21 mouse cellular contexts compared by ENCODE assay signal in genomic region chr11:34494682-34495081, GRCm38 (mm10).
DNase-seq lines count a peak whose midpoint lies in the region; ATAC-seq lines count a peak whose summit lies in the region.
"Had no signal": no experiment of that assay in that cellular context is flagged by ENCODE, and none has a peak within 500 bp of the region (broad histone marks: within the 10 kb centered on the region; RNA-seq: fewer than 3 reads in every experiment).

No protein-coding gene starts in this region.

- 56% methylated on average over 4 of the region's 4 CpGs for WGBS in neural tube, embryonic 11.5 days
- WGBS in neural tube, embryonic 15.5 days, result 35% methylated on average over 4 of the region's 4 CpGs

- no peaks in the 10 kb centered on the region for H3K4me1 ChIP-seq in neural tube, embryonic 11.5 days (ENCODE audit: control insufficient read depth, insufficient read depth, low read length)
- H3K4me1 ChIP-seq in neural tube, embryonic 15.5 days, result no peaks in the 10 kb centered on the region
- H3K4me1 ChIP-seq: embryonic facial prominence, embryonic 10.5 days; heart, embryonic 13.5 days; hindbrain, embryonic 15.5 days had no signal

- DNase-seq in embryo, embryonic 10.5 days (ENCODE audit: low spot score), result peak; percentile 20
- no peak for DNase-seq in embryo, embryonic 9.5 days (ENCODE audit: extremely low spot score)
- DNase-seq in neural tube, embryonic 11.5 days (ENCODE audit: low spot score), result peak; percentile 52
- peak; percentile 98 for DNase-seq in R1 (ENCODE audit: low read depth, low spot score)
- no peak for DNase-seq in left cerebral cortex, postnatal 14 days (ENCODE audit: low spot score in 2 of 2)
- DNase-seq in urinary bladder, postnatal 36 days (ENCODE audit: low spot score in 2 of 2), result no peak
- DNase-seq: adrenal gland, adult 2 months; adrenal gland, postnatal 25 days; B cell, adult 2 months; cerebellum, adult 18-20 months; cerebellum, adult 9-11 months; gastrocnemius, adult 2 months; gastrocnemius, postnatal 25 days had no signal

- H3K4me2 ChIP-seq in neural tube, embryonic 11.5 days (ENCODE audit: low read depth), result no peak overlapping the region
- no peak overlapping the region for H3K4me2 ChIP-seq in neural tube, embryonic 15.5 days
- H3K4me2 ChIP-seq: forebrain, embryonic 13.5 days; heart, embryonic 13.5 days; hindbrain, embryonic 15.5 days had no signal

- intact Hi-C loops in left cerebral cortex, postnatal 14 days (cut with DNase I), result no loop called here

- no peaks in the 10 kb centered on the region for H3K27me3 ChIP-seq in neural tube, embryonic 11.5 days (ENCODE audit: control insufficient read depth, insufficient read depth, low read length)
- no peaks in the 10 kb centered on the region for H3K27me3 ChIP-seq in neural tube, embryonic 15.5 days (replicated peaks)
- H3K27me3 ChIP-seq: forebrain, embryonic 13.5 days; heart, embryonic 13.5 days; hindbrain, embryonic 15.5 days had no signal

- H3K9ac ChIP-seq in neural tube, embryonic 11.5 days (ENCODE audit: low read length), result no peak overlapping the region
- no peak overlapping the region for H3K9ac ChIP-seq in neural tube, embryonic 15.5 days (replicated peaks)
- H3K9ac ChIP-seq: forebrain, embryonic 13.5 days; heart, embryonic 13.5 days; hindbrain, embryonic 15.5 days had no signal

- H3K9me3 ChIP-seq in neural tube, embryonic 11.5 days (ENCODE audit: control insufficient read depth, low read length), result no peaks in the 10 kb centered on the region
- H3K9me3 ChIP-seq in neural tube, embryonic 15.5 days (replicated peaks), result no peaks in the 10 kb centered on the region
- H3K9me3 ChIP-seq: embryonic facial prominence, embryonic 10.5 days; forebrain, embryonic 13.5 days; heart, embryonic 13.5 days; hindbrain, embryonic 15.5 days had no signal

- H3K27ac ChIP-seq in neural tube, embryonic 11.5 days (ENCODE audit: low read depth, low read length), result no peak overlapping the region
- no peak overlapping the region for H3K27ac ChIP-seq in neural tube, embryonic 15.5 days (replicated peaks)
- H3K27ac ChIP-seq: embryonic facial prominence, embryonic 10.5 days; forebrain, embryonic 13.5 days; gastrocnemius, adult 2 months; heart, embryonic 13.5 days; hindbrain, embryonic 15.5 days had no signal

- no peaks in the 10 kb centered on the region for H3K36me3 ChIP-seq in neural tube, embryonic 11.5 days (ENCODE audit: control insufficient read depth, insufficient read depth, low read length)
- H3K36me3 ChIP-seq in neural tube, embryonic 15.5 days, result no peaks in the 10 kb centered on the region
- H3K36me3 ChIP-seq: embryonic facial prominence, embryonic 10.5 days; G1E; heart, embryonic 13.5 days; hindbrain, embryonic 15.5 days had no signal

- no peak overlapping the region for H3K4me3 ChIP-seq in neural tube, embryonic 11.5 days (ENCODE audit: low read depth, low read length)
- no peak overlapping the region for H3K4me3 ChIP-seq in neural tube, embryonic 15.5 days (replicated peaks)
- H3K4me3 ChIP-seq: embryonic facial prominence, embryonic 10.5 days; forebrain, embryonic 13.5 days; gastrocnemius, adult 2 months; heart, embryonic 13.5 days; hindbrain, embryonic 15.5 days had no signal

- peak; percentile 85 for ATAC-seq in neural tube, embryonic 11.5 days (ENCODE audit: insufficient read depth, low FRiP score, low TSS enrichment)
- no peak for ATAC-seq in neural tube, embryonic 15.5 days (ENCODE audit: low FRiP score)
- ATAC-seq: CD4-positive, CD25-positive, alpha-beta regulatory T cell, adult 4 months; forebrain, embryonic 13.5 days; intestine, embryonic 16.5 days had no signal

Comparison
In these comparisons a context has a peak if more than half of its experiments do, and no peak if none do; other contexts are left out.
1. DNase-seq: peak in embryo, embryonic 10.5 days (single experiment), neural tube, embryonic 11.5 days (single experiment) and R1 (single experiment); none in embryo, embryonic 9.5 days (single experiment), left cerebral cortex, postnatal 14 days (0 of 2) and urinary bladder, postnatal 36 days (0 of 2).